Mouse (Mus musculus): Measurements from ENCODE around the gene Arhgap35. TPM values are rescaled to one million over a fixed set of nuclear protein-coding genes. Genes with fewer than 3 reads are reported as not detected.
"Not testable (repeated sequence)": the region's sequence is repeated elsewhere in the genome, so short reads cannot be mapped to it uniquely, and the experiment has no call there.

Arhgap35 gene
- 21.3 and 23.6 TPM in 2 replicates for polyA plus RNA-seq (2015; fragmentation: Nextera tagmentation; extraction: Ambion mirVana)

DNA sequence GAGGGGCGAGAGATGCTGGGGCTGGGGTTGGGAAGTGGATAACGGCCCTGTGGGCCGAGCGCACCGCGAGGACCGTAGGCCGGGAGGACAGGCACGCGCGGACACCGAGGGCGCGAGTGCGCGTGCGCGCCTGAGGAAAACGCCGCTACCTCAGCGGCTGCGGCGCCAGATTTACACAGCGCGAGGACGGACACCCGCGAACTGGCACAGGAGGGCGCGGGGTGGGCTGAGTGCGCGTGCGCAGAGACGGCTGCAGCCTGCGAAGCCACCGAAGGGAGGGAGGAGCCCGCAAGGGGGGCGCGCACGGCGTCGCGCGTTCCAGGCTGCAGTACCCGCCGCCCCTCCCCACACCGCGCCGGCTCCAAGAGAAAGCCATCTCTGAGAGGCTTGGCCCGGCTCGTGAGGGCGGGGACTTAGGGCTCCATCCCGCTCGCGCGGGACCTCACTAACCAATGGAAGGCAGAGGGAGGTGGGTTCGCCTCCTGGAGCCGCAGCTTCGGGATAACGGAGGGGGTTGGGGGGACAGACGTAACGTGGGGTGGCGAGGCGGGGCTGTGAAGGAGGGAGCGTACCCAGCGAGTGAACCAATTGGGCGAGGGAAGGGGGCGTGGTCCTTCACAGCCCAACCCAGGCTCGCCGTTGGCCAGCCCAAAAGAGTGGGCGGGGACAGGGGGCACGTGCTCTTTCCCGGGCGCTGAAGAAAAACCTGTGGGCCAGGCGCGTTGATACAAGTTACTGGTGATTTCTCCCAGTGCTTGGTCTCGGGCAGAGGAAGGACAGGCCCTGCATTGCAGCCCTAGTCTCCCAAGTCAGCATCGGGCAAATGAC lies at the start of gene Arhgap35:
Gene Arhgap35, minus strand, starts transcription at position 106 of the 828 bp plus-strand sequence.
- H3K27ac ChIP-seq: peak within 1 kb of the TSS; percentile 100
- peak within 1 kb of the TSS; percentile 97 for H3K9ac ChIP-seq
- H3K4me3 ChIP-seq: peak within 1 kb of the TSS; percentile 86
- H3K9me3 ChIP-seq: no peaks in the 10 kb centered on the region
- 0 out of 2 replicates have a peak, but pooled peaks cover 3% of the 10 kb centered on the region for H3K27me3 ChIP-seq
- under 1% methylated on average over 72 of the region's 78 CpGs for WGBS
- H3K4me2 ChIP-seq (replicated peaks): peak within 1 kb of the TSS; percentile 95
- no peaks in the 10 kb centered on the region for H3K36me3 ChIP-seq
- ATAC-seq (ENCODE audit: low FRiP score, low read depth): peak; percentile 98
- peaks cover 53% of the 10 kb centered on the region for H3K4me1 ChIP-seq

DNA sequence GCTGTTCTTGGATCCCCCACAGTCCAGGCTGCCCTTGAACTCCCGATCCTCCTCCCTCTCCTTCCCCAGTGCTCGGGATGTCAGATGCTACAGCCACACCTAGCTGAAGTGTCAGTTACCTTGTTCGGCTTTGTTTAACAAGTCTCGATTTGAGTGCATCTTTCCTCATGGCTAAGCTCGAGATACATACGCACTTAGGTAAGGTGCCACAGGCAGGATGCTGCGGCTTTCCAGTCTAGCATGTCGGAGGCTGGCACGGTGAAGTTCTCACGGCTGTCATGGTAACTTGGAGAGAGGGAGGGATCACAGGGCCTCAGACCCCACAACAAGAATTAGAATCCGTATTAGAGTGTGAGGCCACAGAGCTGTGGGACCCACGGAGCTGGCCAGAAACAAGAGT lies 29.5 kb upstream of the Arhgap35 start:
- no peak overlapping the region for H3K9ac ChIP-seq
- H3K4me1 ChIP-seq: no peaks in the 10 kb centered on the region
- H3K4me2 ChIP-seq (replicated peaks): no peak overlapping the region
- ATAC-seq (ENCODE audit: low FRiP score, low read depth): no peak
- no peak overlapping the region for H3K27ac ChIP-seq
- H3K9me3 ChIP-seq: 0 out of 2 replicates have a peak, but pooled peaks cover 3% of the 10 kb centered on the region
- H3K36me3 ChIP-seq: no peaks in the 10 kb centered on the region
- WGBS: 72% methylated on average over 12 of the region's 12 CpGs
- no peaks in the 10 kb centered on the region for H3K27me3 ChIP-seq
- H3K4me3 ChIP-seq: no peak overlapping the region

DNA sequence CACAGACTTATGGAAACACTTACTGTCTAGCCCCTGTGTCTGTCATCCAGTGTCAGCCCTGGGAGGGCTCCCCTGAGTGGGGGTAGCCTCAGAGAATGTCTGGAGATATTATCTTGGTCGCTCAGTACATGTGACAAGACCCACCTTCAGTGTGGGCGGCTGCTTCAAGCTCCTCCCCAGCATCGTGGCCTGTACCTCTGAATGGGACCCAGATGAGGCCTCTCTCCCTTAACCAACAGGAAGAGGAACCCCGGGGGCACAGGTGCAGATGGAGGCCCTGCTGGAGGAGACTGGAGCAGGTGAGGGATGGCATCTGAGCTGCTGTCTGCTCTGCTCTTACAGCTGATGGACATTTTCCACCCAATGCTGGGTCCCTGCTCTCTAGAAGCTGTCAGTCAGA lies 28.3 kb upstream of the Arhgap35 start:
- ATAC-seq (ENCODE audit: low FRiP score, low read depth); H3K4me1 ChIP-seq: not testable (repeated sequence)
- 46% methylated on average over 3 of the region's 4 CpGs for WGBS

DNA sequence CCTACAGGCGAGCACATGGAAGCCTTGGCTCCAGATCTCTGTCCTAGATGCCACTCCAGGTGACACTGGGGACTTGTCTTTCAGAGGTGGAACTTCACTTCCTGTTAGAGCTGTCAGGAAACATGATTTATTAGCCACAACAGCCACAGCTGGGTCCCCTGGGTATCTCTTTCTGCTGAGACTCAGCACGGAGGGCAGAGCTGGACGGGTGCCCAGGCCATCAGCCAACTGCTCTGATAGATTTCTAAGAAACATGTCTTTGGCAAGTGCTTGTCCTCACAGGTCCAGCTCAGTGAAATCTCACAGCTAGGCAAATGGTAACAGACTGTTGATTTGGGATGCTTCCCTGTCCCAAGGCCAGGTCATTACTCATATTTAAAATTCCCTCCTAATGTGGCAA lies 24.2 kb upstream of the Arhgap35 start:
- Histone ChIP-seq H3K4me2 (replicated peaks) (no peak overlapping the region), H3K36me3 (no peaks in the 10 kb centered on the region), H3K9me3 (0 out of 2 replicates have a peak, but pooled peaks cover 3% of the 10 kb centered on the region), H3K4me1 (no peaks in the 10 kb centered on the region), H3K27me3 (no peaks in the 10 kb centered on the region), H3K27ac (no peak overlapping the region), H3K9ac (no peak overlapping the region), H3K4me3 (no peak overlapping the region)
- no peak for ATAC-seq (ENCODE audit: low FRiP score, low read depth)
- 62% methylated on average over 3 of the region's 3 CpGs for WGBS

More for the DNA sequence above, 28.3 kb upstream of the Arhgap35 start:
- not testable (repeated sequence) for H3K9ac ChIP-seq; H3K4me2 ChIP-seq (replicated peaks); H3K36me3 ChIP-seq; H3K9me3 ChIP-seq; H3K27ac ChIP-seq; H3K4me3 ChIP-seq; H3K27me3 ChIP-seq

DNA sequence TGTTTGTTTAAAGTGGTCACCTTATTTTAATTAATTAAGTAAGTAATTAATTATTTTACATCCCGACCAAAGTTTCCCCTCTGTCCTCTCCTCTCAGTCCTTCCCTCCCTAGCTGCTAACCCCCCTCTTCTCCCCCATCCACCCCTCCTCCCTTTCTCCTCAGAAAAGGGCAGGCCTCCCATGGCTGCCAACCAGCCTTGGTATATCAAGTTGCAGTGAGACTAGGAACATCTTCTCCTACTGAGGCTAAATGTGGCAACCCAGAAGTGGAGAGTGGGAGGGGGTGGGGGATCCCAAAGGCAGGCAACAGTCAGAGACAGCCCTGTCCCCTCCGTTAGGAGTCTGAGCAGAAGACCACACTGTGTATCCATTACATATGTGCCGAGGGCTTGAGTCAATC lies 20.3 kb upstream of the Arhgap35 start:
- Histone ChIP-seq H3K9ac (no peak overlapping the region), H3K4me2 (replicated peaks) (no peak overlapping the region), H3K4me3 (no peak overlapping the region), H3K27ac (no peak overlapping the region), H3K4me1 (no peaks in the 10 kb centered on the region), H3K9me3 (no peaks in the 10 kb centered on the region), H3K27me3 (no peaks in the 10 kb centered on the region), H3K36me3 (no peaks in the 10 kb centered on the region)
- no peak for ATAC-seq (ENCODE audit: low FRiP score, low read depth)
- WGBS: 56% methylated on average over 3 of the region's 3 CpGs

DNA sequence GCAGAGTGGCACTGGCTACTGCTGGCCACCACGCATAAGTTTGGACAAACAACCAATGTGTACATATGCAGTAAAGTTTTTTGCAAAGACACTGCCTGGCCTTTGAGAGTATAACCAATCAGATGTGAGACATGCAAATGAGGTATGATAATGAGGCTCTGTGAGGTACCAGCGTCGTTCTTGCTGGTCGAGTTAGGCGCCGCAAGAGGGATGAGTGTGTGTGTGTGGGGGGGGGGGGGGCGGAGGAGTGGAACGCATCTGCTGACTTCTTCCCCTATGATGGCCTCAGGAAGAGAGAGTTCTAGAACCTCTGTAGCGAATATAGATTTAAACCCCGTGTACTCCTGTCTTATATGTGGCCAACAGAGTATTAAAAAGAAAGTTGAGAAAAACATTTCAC lies 19.1 kb upstream of the Arhgap35 start:
- not testable (repeated sequence) for ATAC-seq (ENCODE audit: low FRiP score, low read depth); H3K27ac ChIP-seq; H3K4me3 ChIP-seq; H3K27me3 ChIP-seq; H3K4me1 ChIP-seq; H3K36me3 ChIP-seq; H3K9ac ChIP-seq; H3K9me3 ChIP-seq; H3K4me2 ChIP-seq (replicated peaks)
- WGBS: 12% methylated on average over 10 of the region's 10 CpGs

DNA sequence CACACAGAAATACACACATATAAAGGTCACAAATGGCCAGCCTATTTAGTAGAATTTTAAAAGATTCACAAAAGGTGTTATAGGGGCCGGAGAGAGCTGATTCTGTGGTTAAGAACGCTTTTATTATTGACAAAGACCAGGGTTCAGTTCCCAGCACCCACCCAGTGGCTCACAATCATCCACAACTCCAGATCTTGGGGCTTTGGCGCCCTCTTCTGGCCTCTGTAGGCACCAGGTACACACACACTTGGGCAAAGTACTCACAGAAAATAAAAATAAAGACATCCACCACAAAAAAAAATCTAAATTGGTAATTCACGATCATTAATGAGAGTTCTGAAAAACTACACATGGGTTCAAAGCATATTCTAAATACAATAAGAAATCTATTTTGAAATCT lies 17.1 kb upstream of the Arhgap35 start:
- Histone ChIP-seq H3K9ac (no peak overlapping the region), H3K27me3 (no peaks in the 10 kb centered on the region), H3K27ac (no peak overlapping the region), H3K36me3 (no peaks in the 10 kb centered on the region), H3K4me3 (no peak overlapping the region), H3K4me1 (no peaks in the 10 kb centered on the region), H3K4me2 (replicated peaks) (no peak overlapping the region), H3K9me3 (no peaks in the 10 kb centered on the region)
- 60% methylated on average over 4 of the region's 4 CpGs for WGBS
- no peak for ATAC-seq (ENCODE audit: low FRiP score, low read depth)

DNA sequence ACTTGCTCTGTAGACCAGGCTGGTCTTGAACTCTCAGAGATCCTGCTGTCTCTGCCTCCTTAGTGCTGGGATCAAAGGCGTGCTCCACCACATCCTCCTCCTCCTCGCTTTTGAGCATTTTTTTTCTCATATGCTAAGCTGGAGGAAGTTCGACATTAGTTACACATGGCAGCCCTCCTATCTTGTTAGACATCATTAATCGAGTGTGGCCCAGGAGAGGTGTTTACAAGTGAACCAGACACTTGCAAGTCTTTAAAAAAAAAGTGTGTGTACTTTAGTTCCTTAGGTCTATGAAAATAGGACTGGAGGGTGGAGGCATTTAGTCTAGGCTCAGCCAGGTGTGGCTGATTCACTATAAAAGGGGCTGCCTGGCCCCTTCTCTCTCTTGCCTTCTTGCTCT lies 16.2 kb upstream of the Arhgap35 start:
- Histone ChIP-seq H3K9me3 (no peaks in the 10 kb centered on the region), H3K4me3 (no peak overlapping the region), H3K4me1 (no peaks in the 10 kb centered on the region), H3K36me3 (no peaks in the 10 kb centered on the region), H3K9ac (no peak overlapping the region), H3K27ac (no peak overlapping the region), H3K27me3 (no peaks in the 10 kb centered on the region), H3K4me2 (replicated peaks) (no peak overlapping the region)
- 59% methylated on average over 4 of the region's 4 CpGs for WGBS
- no peak for ATAC-seq (ENCODE audit: low FRiP score, low read depth)

DNA sequence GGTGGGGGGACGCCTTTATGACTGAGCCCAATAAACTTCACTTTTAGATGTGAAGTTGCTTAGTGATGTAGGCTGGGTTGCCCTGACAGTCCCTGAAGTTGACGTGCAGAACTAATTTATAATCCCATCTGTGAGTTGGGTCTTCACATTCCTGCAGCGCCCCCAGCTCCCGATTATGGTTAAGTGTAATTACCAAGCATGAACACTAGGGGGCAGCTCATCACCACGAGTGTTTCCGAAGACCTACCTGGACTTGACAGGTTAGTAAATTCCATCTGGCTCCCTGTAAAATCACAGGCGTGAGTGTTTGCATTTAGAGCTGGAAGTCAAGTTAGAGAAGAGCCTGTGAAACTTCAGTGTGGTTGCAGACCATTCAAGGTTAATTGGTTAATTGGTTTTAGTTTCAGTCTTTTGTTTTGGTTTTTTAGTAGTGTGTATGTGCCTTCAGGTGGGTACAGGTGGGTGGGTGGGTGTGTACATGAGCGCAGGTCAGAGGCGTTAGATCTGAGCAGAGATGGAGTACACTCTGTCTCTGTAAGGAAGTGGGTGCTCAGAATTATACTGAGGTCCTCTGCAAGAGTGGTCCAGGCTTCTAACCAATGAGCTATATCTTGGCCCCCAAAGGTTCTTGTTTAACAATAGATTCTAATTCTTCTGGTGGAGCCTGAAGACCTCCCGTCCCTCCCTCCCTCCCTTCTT lies 15.0 kb upstream of the Arhgap35 start:
- H3K4me2 ChIP-seq (replicated peaks): no peak overlapping the region
- no peak overlapping the region for H3K9ac ChIP-seq
- H3K9me3 ChIP-seq: no peaks in the 10 kb centered on the region
- H3K4me3 ChIP-seq: no peak overlapping the region
- no peaks in the 10 kb centered on the region for H3K4me1 ChIP-seq
- no peaks in the 10 kb centered on the region for H3K27me3 ChIP-seq
- no peak overlapping the region for H3K27ac ChIP-seq
- H3K36me3 ChIP-seq: no peaks in the 10 kb centered on the region
- peak; percentile 28; the same call in 1 of the 2 replicates for ATAC-seq (ENCODE audit: low FRiP score, low read depth)
- 16% methylated on average over 10 of the region's 10 CpGs for WGBS

DNA sequence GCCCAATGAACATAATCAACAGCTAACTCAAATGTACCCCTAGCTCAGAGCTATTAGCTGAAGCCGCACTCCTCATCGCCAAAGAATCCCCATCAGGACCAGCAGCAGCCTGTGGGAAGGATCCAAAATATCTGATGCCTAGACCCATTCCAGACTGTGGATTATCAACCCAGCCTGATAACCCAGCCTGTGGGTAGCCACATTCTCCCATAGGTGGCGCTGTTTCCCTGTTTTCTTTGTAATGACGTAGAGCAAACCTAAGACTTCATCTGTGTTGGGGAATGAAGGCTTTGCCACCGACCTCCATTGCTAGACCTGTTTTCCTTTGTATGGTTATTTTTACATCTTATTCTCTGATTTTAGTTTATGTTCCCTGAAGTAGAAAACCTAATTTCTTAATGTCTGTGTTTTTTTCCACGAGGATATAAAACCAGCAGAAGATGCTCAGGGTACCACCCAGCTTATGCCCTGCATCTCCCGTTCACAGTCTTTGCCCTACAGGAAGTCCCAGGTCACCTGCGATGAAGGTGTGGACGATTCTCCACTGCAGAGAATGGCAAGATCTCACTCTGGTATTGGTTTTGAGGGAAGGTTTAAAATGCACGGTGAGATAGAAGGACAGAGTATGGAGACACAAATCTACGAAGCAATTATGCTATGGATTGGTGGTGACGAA lies 13.4 kb upstream of the Arhgap35 start:
- Histone ChIP-seq H3K4me3 (no peak overlapping the region), H3K4me2 (replicated peaks) (no peak overlapping the region), H3K4me1 (no peaks in the 10 kb centered on the region), H3K27me3 (no peaks in the 10 kb centered on the region), H3K9ac (no peak overlapping the region), H3K27ac (no peak overlapping the region), H3K36me3 (no peaks in the 10 kb centered on the region), H3K9me3 (no peaks in the 10 kb centered on the region)
- WGBS: 33% methylated on average over 12 of the region's 12 CpGs
- ATAC-seq (ENCODE audit: low FRiP score, low read depth): peak; percentile 57; the same call in 1 of the 2 replicates

DNA sequence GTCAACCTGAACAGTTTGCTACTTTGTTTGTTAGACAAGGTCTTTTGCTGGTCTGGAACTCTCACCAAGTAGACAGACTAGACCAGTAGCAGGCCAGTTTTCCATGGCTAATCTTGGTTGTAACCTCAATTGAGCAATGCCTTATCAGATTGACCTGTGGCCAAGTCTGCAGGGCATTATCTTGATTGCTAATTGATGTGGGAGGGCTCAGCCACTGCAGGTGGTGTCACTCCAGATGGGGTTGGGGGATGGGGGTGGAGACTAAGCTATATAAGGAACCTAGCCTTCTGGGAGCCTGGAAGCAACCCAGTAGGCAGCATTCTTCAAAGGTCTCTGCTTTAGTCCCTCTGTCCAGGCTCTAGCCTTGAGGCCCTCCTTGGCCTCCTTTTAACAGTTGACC lies 8.9 kb upstream of the Arhgap35 start:
- Histone ChIP-seq H3K27ac (no peak overlapping the region), H3K9me3 (no peaks in the 10 kb centered on the region), H3K27me3 (0 out of 2 replicates have a peak, but pooled peaks cover 3% of the 10 kb centered on the region), H3K9ac (no peak overlapping the region), H3K4me1 (peaks cover 4% of the 10 kb centered on the region; the same call in 1 of the 2 replicates), H3K4me3 (no peak overlapping the region), H3K4me2 (replicated peaks) (no peak overlapping the region), H3K36me3 (no peaks in the 10 kb centered on the region)
- no peak for ATAC-seq (ENCODE audit: low FRiP score, low read depth)

DNA sequence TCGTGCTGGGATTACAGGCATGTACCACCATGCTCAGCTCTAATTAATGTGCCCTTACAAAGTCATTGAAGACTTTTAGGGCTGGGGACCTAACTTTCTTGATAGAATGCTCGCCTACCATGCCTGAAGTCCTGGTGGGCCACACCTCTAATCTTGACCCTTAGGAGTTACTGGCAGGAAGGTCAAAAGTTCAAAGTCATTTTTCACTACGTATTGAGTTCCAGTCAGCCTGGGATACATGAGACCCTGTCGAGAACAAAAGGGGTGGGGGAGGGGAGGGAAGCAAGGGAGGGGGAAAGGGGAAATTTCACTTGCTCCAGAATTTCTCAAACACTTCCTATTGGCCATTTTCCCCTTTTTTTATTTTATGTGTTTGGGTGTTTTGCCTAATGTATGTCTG lies 8.3 kb upstream of the Arhgap35 start:
- H3K27me3 ChIP-seq: 0 out of 2 replicates have a peak, but pooled peaks cover 3% of the 10 kb centered on the region
- no peaks in the 10 kb centered on the region for H3K36me3 ChIP-seq
- 33% methylated on average over 4 of the region's 4 CpGs for WGBS
- no peak overlapping the region for H3K9ac ChIP-seq
- no peak overlapping the region for H3K27ac ChIP-seq
- peaks cover 9% of the 10 kb centered on the region; the same call in 1 of the 2 replicates for H3K4me1 ChIP-seq
- no peak overlapping the region for H3K4me3 ChIP-seq
- ATAC-seq (ENCODE audit: low FRiP score, low read depth): no peak
- no peak overlapping the region for H3K4me2 ChIP-seq (replicated peaks)
- H3K9me3 ChIP-seq: no peaks in the 10 kb centered on the region
